Mouse (Mus musculus): ENCODE data around the gene Dera. TPM values are rescaled to one million over a fixed set of nuclear protein-coding genes. Genes with fewer than 3 reads are reported as not detected.

The Dera gene
- polyA plus RNA-seq, 1 experiment: 17.5 TPM

- TF ChIP-seq TCF3 (IDR thresholded peaks at IDR 0.05; ENCODE audit: insufficient read length, low read depth) (no peak), POLR2AphosphoS2 (IDR thresholded peaks at IDR 0.05; ENCODE audit: insufficient read length, low read depth) (no peak), E2F4 (IDR thresholded peaks at IDR 0.05; ENCODE audit: insufficient read depth) (no peak), SRF (IDR thresholded peaks at IDR 0.05; ENCODE audit: control insufficient read depth, insufficient read length, low read depth) (no peak), TCF12 (IDR thresholded peaks at IDR 0.05; ENCODE audit: insufficient read depth, poor library complexity, severe bottlenecking) (no peak)
- H3K36me3 ChIP-seq (ENCODE audit: control insufficient read depth, insufficient read depth): no peaks in the 10 kb centered on the region
- H3K79me2 ChIP-seq (ENCODE audit: control insufficient read depth, insufficient read depth): no peaks in the 10 kb centered on the region
- no peak overlapping the region for H3K4me3 ChIP-seq
- H3K4me2 ChIP-seq (ENCODE audit: low read depth): no peak overlapping the region
- no peak overlapping the region for H3ac ChIP-seq (ENCODE audit: control insufficient read depth, insufficient read length)
- H3K27me3 ChIP-seq (ENCODE audit: control insufficient read depth, insufficient read depth, insufficient read length): no peaks in the 10 kb centered on the region
These were observed 120.3 kb downstream of the Dera start for GRCm38 (mm10) chr6:137874471-137875244.

DNA sequence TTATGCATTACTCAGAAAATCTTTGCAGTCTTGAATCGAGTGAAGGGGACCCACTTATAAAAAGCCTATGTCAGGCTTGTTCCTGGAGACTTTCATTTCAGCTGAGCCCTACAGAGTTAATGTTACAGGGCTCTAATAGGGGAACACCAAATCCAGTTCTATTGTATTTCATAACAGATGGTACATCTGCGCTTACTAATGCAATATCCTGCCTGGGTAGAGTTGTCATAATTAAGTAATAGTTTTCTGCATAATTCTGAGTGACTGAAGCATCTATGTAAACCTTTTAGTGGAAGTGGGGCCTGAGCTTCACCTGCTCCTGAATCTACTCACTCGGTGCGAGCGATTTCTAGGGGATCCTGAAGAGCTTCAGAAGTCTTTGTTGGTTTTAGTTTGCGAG lies 131.3 kb downstream of the Dera start:
- TF ChIP-seq TCF12 (IDR thresholded peaks at IDR 0.05; ENCODE audit: insufficient read depth, poor library complexity, severe bottlenecking): no peak
- TF ChIP-seq E2F4 (IDR thresholded peaks at IDR 0.05; ENCODE audit: insufficient read depth): no peak
- no peak for TF ChIP-seq MYOD1 (IDR thresholded peaks at IDR 0.05; ENCODE audit: control insufficient read depth in 1 of 3, insufficient read length in 2 of 3, low read depth in 2 of 3)
- no peak for TF ChIP-seq USF1 (IDR thresholded peaks at IDR 0.05; ENCODE audit: low read depth)
- no peak for TF ChIP-seq MYOG (IDR thresholded peaks at IDR 0.05; ENCODE audit: control insufficient read depth in 1 of 3, insufficient read depth in 1 of 3, insufficient read length in 2 of 3, low read depth in 2 of 3)
- TF ChIP-seq TCF3 (IDR thresholded peaks at IDR 0.05; ENCODE audit: insufficient read length, low read depth): no peak
- TF ChIP-seq REST (IDR thresholded peaks at IDR 0.05; ENCODE audit: insufficient read depth, insufficient read length): no peak
- no peak for TF ChIP-seq POLR2AphosphoS2 (IDR thresholded peaks at IDR 0.05; ENCODE audit: insufficient read length, low read depth)
- TF ChIP-seq SRF (IDR thresholded peaks at IDR 0.05; ENCODE audit: control insufficient read depth, insufficient read length, low read depth): no peak
- TF ChIP-seq POLR2A (IDR thresholded peaks at IDR 0.05; ENCODE audit: insufficient read length, low read depth): no peak
- TF ChIP-seq MAX (IDR thresholded peaks at IDR 0.05; ENCODE audit: low read depth): no peak
- TF ChIP-seq CEBPB (IDR thresholded peaks at IDR 0.05; ENCODE audit: insufficient read depth, poor library complexity, severe bottlenecking): no peak
- no peak overlapping the region for H3K4me2 ChIP-seq (ENCODE audit: low read depth)

DNA sequence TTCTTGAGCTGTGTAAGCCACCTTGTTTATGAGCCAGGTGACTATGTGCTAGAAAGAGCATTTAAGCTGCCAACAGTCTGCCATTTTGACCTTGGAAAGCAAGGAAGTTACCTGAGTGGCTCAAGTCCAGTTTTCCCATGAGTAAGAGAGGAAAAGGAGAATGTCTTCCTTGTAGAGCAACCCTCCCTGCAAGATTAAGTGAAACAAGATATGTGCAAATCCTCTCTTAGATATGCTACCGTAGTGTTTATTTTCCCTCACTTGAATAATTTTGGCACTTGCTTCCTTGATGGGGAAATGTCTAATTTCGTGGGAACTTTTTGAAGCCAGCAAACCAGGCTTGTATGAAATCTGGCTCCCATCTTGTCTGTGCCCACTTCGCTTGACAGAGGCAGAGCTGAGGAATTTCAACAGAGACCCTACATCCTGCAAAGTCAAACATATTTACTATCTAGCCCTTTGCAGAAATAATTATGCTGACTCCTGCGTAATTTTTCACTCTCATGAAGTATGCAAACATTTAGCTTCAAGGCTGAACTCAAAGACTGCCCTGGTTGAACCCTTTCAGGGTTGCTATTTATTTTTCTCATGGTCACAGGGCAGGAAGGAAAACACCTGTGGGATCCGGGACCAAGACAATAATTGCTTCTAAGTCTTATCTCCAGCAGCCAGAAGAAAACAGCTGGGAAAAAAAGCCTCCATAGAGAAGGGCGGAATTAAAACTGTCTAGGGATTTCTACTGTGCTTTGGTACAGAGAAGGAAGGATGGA lies 132.0 kb downstream of the Dera start:
- no peak overlapping the region for H3K4me2 ChIP-seq (ENCODE audit: low read depth)
- TF ChIP-seq USF1 (IDR thresholded peaks at IDR 0.05; ENCODE audit: low read depth) (no peak), CEBPB (IDR thresholded peaks at IDR 0.05; ENCODE audit: insufficient read depth, poor library complexity, severe bottlenecking) (no peak), SRF (IDR thresholded peaks at IDR 0.05; ENCODE audit: control insufficient read depth, insufficient read length, low read depth) (no peak), POLR2AphosphoS2 (IDR thresholded peaks at IDR 0.05; ENCODE audit: insufficient read length, low read depth) (no peak), E2F4 (IDR thresholded peaks at IDR 0.05; ENCODE audit: insufficient read depth) (no peak), TCF12 (IDR thresholded peaks at IDR 0.05; ENCODE audit: insufficient read depth, poor library complexity, severe bottlenecking) (no peak), REST (IDR thresholded peaks at IDR 0.05; ENCODE audit: insufficient read depth, insufficient read length) (no peak), TCF3 (IDR thresholded peaks at IDR 0.05; ENCODE audit: insufficient read length, low read depth) (no peak), POLR2A (IDR thresholded peaks at IDR 0.05; ENCODE audit: insufficient read length, low read depth) (no peak), MAX (IDR thresholded peaks at IDR 0.05; ENCODE audit: low read depth) (no peak), MYOG (IDR thresholded peaks at IDR 0.05; ENCODE audit: control insufficient read depth in 1 of 3, insufficient read depth in 1 of 3, insufficient read length in 2 of 3, low read depth in 2 of 3) (no peak), MYOD1 (IDR thresholded peaks at IDR 0.05; ENCODE audit: control insufficient read depth in 1 of 3, insufficient read length in 2 of 3, low read depth in 2 of 3) (no peak)

More for the DNA sequence above, 131.3 kb downstream of the Dera start:
- no peaks in the 10 kb centered on the region for H3K27me3 ChIP-seq (ENCODE audit: control insufficient read depth, insufficient read depth, insufficient read length)
- H3ac ChIP-seq (ENCODE audit: control insufficient read depth, insufficient read length): no peak overlapping the region
- H3K79me2 ChIP-seq (ENCODE audit: control insufficient read depth, insufficient read depth): no peaks in the 10 kb centered on the region
- H3K4me3 ChIP-seq: no peak overlapping the region
- no peaks in the 10 kb centered on the region for H3K36me3 ChIP-seq (ENCODE audit: control insufficient read depth, insufficient read depth)

GRCm38 (mm10) chr6:137887258-137887657 lies 132.9 kb downstream of the Dera start:
- Histone ChIP-seq H3K79me2 (ENCODE audit: control insufficient read depth, insufficient read depth) (no peaks in the 10 kb centered on the region), H3K36me3 (ENCODE audit: control insufficient read depth, insufficient read depth) (no peaks in the 10 kb centered on the region), H3ac (ENCODE audit: control insufficient read depth, insufficient read length) (no peak overlapping the region), H3K4me3 (no peak overlapping the region), H3K27me3 (ENCODE audit: control insufficient read depth, insufficient read depth, insufficient read length) (no peaks in the 10 kb centered on the region), H3K4me2 (ENCODE audit: low read depth) (no peak overlapping the region)
- TF ChIP-seq POLR2AphosphoS2 (IDR thresholded peaks at IDR 0.05; ENCODE audit: insufficient read length, low read depth) (no peak), REST (IDR thresholded peaks at IDR 0.05; ENCODE audit: insufficient read depth, insufficient read length) (no peak), E2F4 (IDR thresholded peaks at IDR 0.05; ENCODE audit: insufficient read depth) (no peak), TCF3 (IDR thresholded peaks at IDR 0.05; ENCODE audit: insufficient read length, low read depth) (no peak), POLR2A (IDR thresholded peaks at IDR 0.05; ENCODE audit: insufficient read length, low read depth) (no peak), MAX (IDR thresholded peaks at IDR 0.05; ENCODE audit: low read depth) (no peak), USF1 (IDR thresholded peaks at IDR 0.05; ENCODE audit: low read depth) (no peak), SRF (IDR thresholded peaks at IDR 0.05; ENCODE audit: control insufficient read depth, insufficient read length, low read depth) (no peak), MYOD1 (IDR thresholded peaks at IDR 0.05; ENCODE audit: control insufficient read depth in 1 of 3, insufficient read length in 2 of 3, low read depth in 2 of 3) (no peak), TCF12 (IDR thresholded peaks at IDR 0.05; ENCODE audit: insufficient read depth, poor library complexity, severe bottlenecking) (no peak)

More for the DNA sequence above, 132.0 kb downstream of the Dera start:
- no peak overlapping the region for H3K4me3 ChIP-seq
- no peaks in the 10 kb centered on the region for H3K79me2 ChIP-seq (ENCODE audit: control insufficient read depth, insufficient read depth)
- H3ac ChIP-seq (ENCODE audit: control insufficient read depth, insufficient read length): no peak overlapping the region
- no peaks in the 10 kb centered on the region for H3K36me3 ChIP-seq (ENCODE audit: control insufficient read depth, insufficient read depth)
- H3K27me3 ChIP-seq (ENCODE audit: control insufficient read depth, insufficient read depth, insufficient read length): no peaks in the 10 kb centered on the region
